Comparison of ENCODE assay signal across 10 mouse cellular contexts in genomic region chr4:82531977-82532376, GRCm38 (mm10).
DNase-seq lines count a peak whose midpoint lies in the region; ATAC-seq and TF ChIP-seq lines count a peak whose summit lies in the region.
"Had no signal": no experiment of that assay in that cellular context is flagged by ENCODE, and none has a peak within 500 bp of the region (broad histone marks: within the 10 kb centered on the region; RNA-seq: fewer than 3 reads in every experiment).

No protein-coding gene starts in this region.

- peak overlapping the region; percentile 54; the same call in 1 of the 2 replicates for H3K27ac ChIP-seq in intestine, embryonic 14.5 days (ENCODE audit: low read depth)
- no peak overlapping the region for H3K27ac ChIP-seq in intestine, postnatal 0 days (ENCODE audit: low read depth, low read length)
- H3K27ac ChIP-seq in embryonic facial prominence, embryonic 14.5 days (replicated peaks; ENCODE audit: low read depth, low read length) = peak overlapping the region; percentile 85
- peak overlapping the region; percentile 92 for H3K27ac ChIP-seq in hindbrain, embryonic 12.5 days
- peak overlapping the region; percentile 80 for H3K27ac ChIP-seq in midbrain, embryonic 16.5 days (ENCODE audit: low read length)

- WGBS in intestine, embryonic 14.5 days = 57% methylated on average over 5 of the region's 5 CpGs
- WGBS in intestine, postnatal 0 days = 59% methylated on average over 5 of the region's 5 CpGs
- 40% methylated on average over 5 of the region's 5 CpGs for WGBS in embryonic facial prominence, embryonic 14.5 days
- WGBS in hindbrain, embryonic 12.5 days = 41% methylated on average over 5 of the region's 5 CpGs
- WGBS in midbrain, embryonic 16.5 days = 38% methylated on average over 5 of the region's 5 CpGs

- peak overlapping the region; percentile 18; the same call in 1 of the 2 replicates for H3K4me2 ChIP-seq in intestine, embryonic 14.5 days (ENCODE audit: low read length)
- no peak overlapping the region for H3K4me2 ChIP-seq in intestine, postnatal 0 days (replicated peaks; ENCODE audit: low read depth)
- H3K4me2 ChIP-seq in embryonic facial prominence, embryonic 14.5 days (ENCODE audit: low read depth, low read length) = peak overlapping the region; percentile 38
- peak overlapping the region; percentile 32 for H3K4me2 ChIP-seq in hindbrain, embryonic 12.5 days (replicated peaks)
- H3K4me2 ChIP-seq in midbrain, embryonic 16.5 days (ENCODE audit: low read length) = no peak overlapping the region

- no peak overlapping the region for H3K9ac ChIP-seq in intestine, embryonic 14.5 days (ENCODE audit: low read length)
- no peak overlapping the region for H3K9ac ChIP-seq in intestine, postnatal 0 days (ENCODE audit: low read depth, low read length)
- peak overlapping the region; percentile 38; the same call in 1 of the 2 replicates for H3K9ac ChIP-seq in embryonic facial prominence, embryonic 14.5 days (ENCODE audit: low read depth, low read length)
- H3K9ac ChIP-seq in hindbrain, embryonic 12.5 days = peak overlapping the region; percentile 15; the same call in 1 of the 2 replicates
- no peak overlapping the region for H3K9ac ChIP-seq in midbrain, embryonic 16.5 days (ENCODE audit: low read depth, low read length)

- 0 out of 2 replicates have a peak, but pooled peaks have one; percentile 40 for ATAC-seq in intestine, embryonic 14.5 days (replicated peaks; ENCODE audit: low FRiP score, low TSS enrichment, low read depth)
- no peak for ATAC-seq in intestine, postnatal 0 days
- ATAC-seq in embryonic facial prominence, embryonic 14.5 days (ENCODE audit: low read depth) = no peak
- peak; percentile 41; the same call in 1 of the 2 replicates for ATAC-seq in hindbrain, embryonic 12.5 days (ENCODE audit: low FRiP score)
- ATAC-seq in midbrain, embryonic 16.5 days = no peak

- no peaks in the 10 kb centered on the region for H3K9me3 ChIP-seq in intestine, embryonic 14.5 days (ENCODE audit: control insufficient read depth, low read length)
- H3K9me3 ChIP-seq in intestine, postnatal 0 days (ENCODE audit: control insufficient read depth) = no peaks in the 10 kb centered on the region
- no peaks in the 10 kb centered on the region for H3K9me3 ChIP-seq in embryonic facial prominence, embryonic 14.5 days (ENCODE audit: control insufficient read depth, low read length)
- H3K9me3 ChIP-seq in hindbrain, embryonic 12.5 days (replicated peaks) = no peaks in the 10 kb centered on the region
- no peaks in the 10 kb centered on the region for H3K9me3 ChIP-seq in midbrain, embryonic 16.5 days (replicated peaks; ENCODE audit: control insufficient read depth, low read length, poor library complexity, severe bottlenecking)

- H3K36me3 ChIP-seq in intestine, embryonic 14.5 days (ENCODE audit: control insufficient read depth, insufficient read depth, low read length) = no peaks in the 10 kb centered on the region
- H3K36me3 ChIP-seq in intestine, postnatal 0 days (ENCODE audit: control insufficient read depth, insufficient read depth) = no peaks in the 10 kb centered on the region
- no peaks in the 10 kb centered on the region for H3K36me3 ChIP-seq in embryonic facial prominence, embryonic 14.5 days (ENCODE audit: control insufficient read depth, insufficient read depth, low read length)
- no peaks in the 10 kb centered on the region for H3K36me3 ChIP-seq in hindbrain, embryonic 12.5 days
- no peaks in the 10 kb centered on the region for H3K36me3 ChIP-seq in midbrain, embryonic 16.5 days (ENCODE audit: control insufficient read depth, insufficient read depth, low read length)

- intact Hi-C loops in left cerebral cortex, postnatal 14 days (cut with DNase I) = no loop called here
- intact Hi-C loops in left cerebral cortex, postnatal 36 days (cut with DNase I) = no loop called here

- H3K4me1 ChIP-seq in intestine, embryonic 14.5 days (replicated peaks; ENCODE audit: control insufficient read depth, insufficient read depth, low read length) = peaks cover 20% of the 10 kb centered on the region
- H3K4me1 ChIP-seq in intestine, postnatal 0 days (replicated peaks; ENCODE audit: control insufficient read depth, insufficient read depth, low read length) = no peaks in the 10 kb centered on the region
- peaks cover 49% of the 10 kb centered on the region for H3K4me1 ChIP-seq in embryonic facial prominence, embryonic 14.5 days (ENCODE audit: control insufficient read depth, insufficient read depth, low read length)
- H3K4me1 ChIP-seq in hindbrain, embryonic 12.5 days = peaks cover 41% of the 10 kb centered on the region
- peaks cover 3% of the 10 kb centered on the region; the same call in 1 of the 2 replicates for H3K4me1 ChIP-seq in midbrain, embryonic 16.5 days (ENCODE audit: control insufficient read depth, insufficient read depth, low read length)

- peak; percentile 51 for DNase-seq in intestine, embryonic 14.5 days (ENCODE audit: low spot score)
- DNase-seq in embryonic facial prominence, embryonic 14.5 days (ENCODE audit: low spot score) = no peak
- no peak for DNase-seq in left cerebral cortex, postnatal 14 days (ENCODE audit: low spot score in 2 of 2)
- DNase-seq in urinary bladder, postnatal 10 days (ENCODE audit: low spot score) = no peak
- no peak for DNase-seq in left cerebral cortex, postnatal 36 days (ENCODE audit: low spot score in 2 of 2)
- DNase-seq: adrenal gland, postnatal 25 days; layer of hippocampus, postnatal 36 days had no signal

- TF ChIP-seq CTCF in intestine, postnatal 0 days (IDR thresholded peaks at IDR 0.05; ENCODE audit: low read depth) = no peak

- H3K4me3 ChIP-seq in intestine, embryonic 14.5 days (ENCODE audit: low read depth, low read length) = no peak overlapping the region
- no peak overlapping the region for H3K4me3 ChIP-seq in intestine, postnatal 0 days (ENCODE audit: low read depth, low read length)
- no peak overlapping the region for H3K4me3 ChIP-seq in embryonic facial prominence, embryonic 14.5 days (ENCODE audit: low read depth, low read length)
- no peak overlapping the region for H3K4me3 ChIP-seq in hindbrain, embryonic 12.5 days
- H3K4me3 ChIP-seq in midbrain, embryonic 16.5 days (ENCODE audit: low read depth, low read length) = no peak overlapping the region

- H3K27me3 ChIP-seq in intestine, embryonic 14.5 days (replicated peaks; ENCODE audit: control insufficient read depth, insufficient read depth, low read length) = peaks cover 18% of the 10 kb centered on the region
- peaks cover 18% of the 10 kb centered on the region for H3K27me3 ChIP-seq in intestine, postnatal 0 days (replicated peaks; ENCODE audit: control insufficient read depth, insufficient read depth, low read length)
- H3K27me3 ChIP-seq in embryonic facial prominence, embryonic 14.5 days (replicated peaks; ENCODE audit: control insufficient read depth, insufficient read depth, low read length) = no peaks in the 10 kb centered on the region
- H3K27me3 ChIP-seq in hindbrain, embryonic 12.5 days = peaks cover 25% of the 10 kb centered on the region
- H3K27me3 ChIP-seq in midbrain, embryonic 16.5 days (ENCODE audit: control insufficient read depth, insufficient read depth, low read depth, low read length) = peaks cover 6% of the 10 kb centered on the region; the same call in 1 of the 2 replicates

Comparison
In these comparisons a context has a peak if more than half of its experiments do, and no peak if none do; other contexts are left out.
1. ATAC-seq: peak in intestine, embryonic 14.5 days (single experiment) and hindbrain, embryonic 12.5 days (single experiment); none in intestine, postnatal 0 days (single experiment), embryonic facial prominence, embryonic 14.5 days (single experiment) and midbrain, embryonic 16.5 days (single experiment).
2. H3K4me2 ChIP-seq: peak in intestine, embryonic 14.5 days (single experiment), embryonic facial prominence, embryonic 14.5 days (single experiment) and hindbrain, embryonic 12.5 days (single experiment); none in intestine, postnatal 0 days (single experiment) and midbrain, embryonic 16.5 days (single experiment).
3. H3K9ac ChIP-seq: peak in embryonic facial prominence, embryonic 14.5 days (single experiment) and hindbrain, embryonic 12.5 days (single experiment); none in intestine, embryonic 14.5 days (single experiment), intestine, postnatal 0 days (single experiment) and midbrain, embryonic 16.5 days (single experiment).